Mouse (Mus musculus): ENCODE data around the gene Tbk1.

Tbk1 gene

DNA sequence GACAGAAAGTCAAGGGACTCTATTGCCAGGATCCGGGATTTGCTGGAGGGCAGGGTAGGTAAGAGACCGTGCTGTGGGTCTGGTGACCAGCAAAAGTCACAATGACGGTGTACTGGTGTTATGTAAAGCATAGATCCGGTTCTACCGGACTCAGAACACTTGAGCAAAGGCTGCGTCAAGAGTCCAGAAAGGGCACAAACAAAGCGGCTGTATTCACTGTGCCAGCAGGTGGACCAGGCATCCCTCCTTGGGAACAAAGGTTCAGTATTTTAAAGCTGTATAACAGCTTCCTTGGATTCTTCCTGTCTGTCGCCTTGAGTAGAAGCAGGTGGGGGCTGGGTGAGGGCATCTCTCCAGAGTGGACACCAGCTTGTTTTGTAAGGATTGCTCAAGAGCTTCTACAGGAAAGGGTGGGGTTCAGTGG, 88.1 kb downstream of the Tbk1 start:
- no peak for DNase-seq (ENCODE audit: extremely low spot score)

DNA sequence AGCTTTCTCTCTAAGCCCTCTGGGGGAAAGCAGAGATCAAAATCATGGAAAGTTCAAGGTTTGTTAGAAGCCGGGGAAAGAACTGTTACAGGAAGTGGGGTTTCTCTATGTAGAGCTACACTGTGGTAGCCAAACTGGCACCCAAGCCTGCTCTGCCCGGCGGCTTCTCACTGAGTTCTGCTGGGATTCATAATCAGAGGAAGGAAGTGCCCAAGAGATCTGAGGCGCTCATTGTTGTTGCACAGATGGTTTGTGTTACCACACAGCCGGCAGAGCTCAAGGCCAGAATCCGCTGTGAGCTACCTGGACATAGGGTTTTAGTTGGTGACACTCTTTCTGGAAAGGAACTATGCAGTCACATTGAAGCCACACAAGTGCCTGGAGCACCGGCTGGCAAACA, 88.6 kb downstream of the Tbk1 start:
- no peak for DNase-seq (ENCODE audit: extremely low spot score)

DNA sequence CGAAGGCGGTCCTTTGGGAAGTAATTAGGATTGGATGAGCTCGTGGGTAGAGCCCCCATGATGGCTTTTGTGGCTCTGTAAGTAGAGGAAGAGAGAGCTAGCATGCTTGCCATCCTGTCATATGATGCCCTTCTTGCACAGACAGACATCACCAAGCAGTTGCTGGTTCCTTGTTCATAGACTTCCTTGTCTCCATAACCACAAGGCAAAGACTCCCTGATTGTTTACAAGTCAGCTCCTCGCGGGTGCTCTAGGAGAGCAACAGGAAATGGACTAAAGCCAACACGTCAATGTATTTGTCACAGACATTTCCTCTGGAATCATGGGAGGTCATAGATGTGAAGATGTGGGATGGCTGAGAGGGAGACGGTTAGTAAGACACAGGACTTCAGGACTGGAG, 90.0 kb downstream of the Tbk1 start:
- DNase-seq (ENCODE audit: extremely low spot score), result no peak

All from embryo, embryonic 9.5 days (tissue).